Mouse (Mus musculus) forebrain, embryonic 11.5 days (tissue): ENCODE results near the gene Apc2. TPM values are rescaled to one million over a fixed set of nuclear protein-coding genes. Genes with fewer than 3 reads are reported as not detected.

Source experiments
- ATAC-seq: fragments of 200-750 bp; cut with Nextera tagmentation; replicated peaks from 2 replicates; pipeline ENCODE4 v1.8.0; 2017; ENCODE audit warnings: moderate TSS enrichment; ENCODE audit not compliant: low FRiP score
- DNase-seq: peaks from one replicate; pipeline ENCODE4 v3.0.0-alpha.2; 2017; ENCODE audit warnings: low spot score
- H3K27ac ChIP-seq: fragments of 300-500 bp; sonication (generic); 2 replicates; pipeline ENCODE4 v1.5.1; 2014; ENCODE audit warnings: low read depth, low read length
- H3K27me3 ChIP-seq: fragments of 300-500 bp; sonication (generic); 2 replicates; pipeline ENCODE4 v1.6.1; 2014; ENCODE audit warnings: mild to moderate bottlenecking, low read length, mixed read lengths; ENCODE audit not compliant: control insufficient read depth, insufficient read depth
- H3K36me3 ChIP-seq: fragments of 300-500 bp; sonication (generic); 2 replicates; pipeline ENCODE4 v1.6.1; 2014; ENCODE audit warnings: mild to moderate bottlenecking, low read length, moderate library complexity, mixed read lengths; ENCODE audit not compliant: control insufficient read depth, insufficient read depth
- H3K4me1 ChIP-seq: fragments of 300-500 bp; sonication (generic); replicated peaks from 2 replicates; pipeline ENCODE4 v1.6.1; 2014; ENCODE audit warnings: low read length, mixed read lengths; ENCODE audit not compliant: control insufficient read depth, insufficient read depth
- H3K4me2 ChIP-seq: fragments of 300-500 bp; sonication (generic); 2 replicates; pipeline ENCODE4 v1.6.1; 2014; ENCODE audit warnings: low read depth, mild to moderate bottlenecking, low read length, moderate library complexity, mixed read lengths; ENCODE audit not compliant: severe bottlenecking
- H3K4me3 ChIP-seq: fragments of 300-500 bp; sonication (generic); 2 replicates; pipeline ENCODE4 v1.5.1; 2014; ENCODE audit warnings: low read depth, low read length
- H3K9ac ChIP-seq: fragments of 300-500 bp; sonication (generic); 2 replicates; pipeline ENCODE4 v1.6.1; 2014; ENCODE audit warnings: low read length
- H3K9me3 ChIP-seq: fragments of 300-500 bp; sonication (generic); 2 replicates; pipeline ENCODE4 v1.6.1; 2016; ENCODE audit warnings: low read length, mixed read lengths; ENCODE audit not compliant: control insufficient read depth
- WGBS: fragments of 180-500 bp; shearing (Covaris S2); extraction: QIAGEN DNeasy Blood & Tissue Kit; methylation state at CpG from one replicate; pipeline ENCODE4 v1.1.7; 2014; 5-methylcytosine and 5-hydroxymethylcytosine counted together
- polyA plus RNA-seq: library from polyadenylated mRNA; unstranded; fragments of >200 nt; fragmentation: Nextera tagmentation; extraction: Ambion mirVana; gene quantifications from 2 replicates; pipeline ENCODE4 v1.2.1, GENCODE M21; 2014

The Apc2 gene
- polyA plus RNA-seq, 1 experiment from 2014 or later, result 77.7 TPM

DNA sequence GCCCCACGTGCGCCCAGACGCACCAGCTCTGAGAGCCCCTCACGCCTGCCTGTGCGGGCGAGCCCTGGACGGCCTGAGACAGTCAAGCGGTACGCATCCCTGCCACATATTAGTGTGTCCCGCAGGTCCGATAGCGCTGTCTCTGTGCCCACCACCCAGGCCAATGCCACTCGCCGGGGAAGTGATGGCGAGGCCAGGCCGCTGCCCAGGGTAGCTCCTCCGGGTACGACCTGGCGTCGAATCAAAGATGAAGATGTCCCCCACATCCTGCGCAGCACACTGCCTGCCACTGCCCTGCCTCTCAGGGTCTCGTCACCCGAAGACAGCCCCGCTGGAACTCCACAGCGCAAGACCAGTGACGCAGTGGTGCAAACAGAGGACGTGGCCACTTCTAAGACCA is 19.5 kb downstream of the Apc2 start:
- Histone ChIP-seq H3K27ac (no peak overlapping the region), H3K27me3 (peaks cover 16% of the 10 kb centered on the region), H3K4me3 (no peak overlapping the region), H3K9me3 (no peaks in the 10 kb centered on the region), H3K36me3 (peaks cover 3% of the 10 kb centered on the region; the same call in 1 of the 2 replicates), H3K4me2 (no peak overlapping the region), H3K4me1 (peaks cover 17% of the 10 kb centered on the region), H3K9ac (no peak overlapping the region)
- DNase-seq (peak; percentile 68), ATAC-seq (no peak)
- WGBS, result 53% methylated on average over 27 of the region's 27 CpGs

GRCm38 (mm10) chr10:80316359-80316781 is 20.6 kb downstream of the Apc2 start:
- no peak overlapping the region; the same call in 1 of the 2 replicates for H3K9ac ChIP-seq
- ATAC-seq, result peak; percentile 19; the same call in 1 of the 2 replicates
- peaks cover 17% of the 10 kb centered on the region for H3K4me1 ChIP-seq
- H3K9me3 ChIP-seq, result no peaks in the 10 kb centered on the region
- 40% methylated on average over 11 of the region's 11 CpGs for WGBS
- H3K4me3 ChIP-seq, result no peak overlapping the region
- peak; percentile 61 for DNase-seq
- peaks cover 3% of the 10 kb centered on the region; the same call in 1 of the 2 replicates for H3K36me3 ChIP-seq
- H3K27ac ChIP-seq, result no peak overlapping the region
- H3K27me3 ChIP-seq, result peaks cover 16% of the 10 kb centered on the region
- no peak overlapping the region for H3K4me2 ChIP-seq

DNA sequence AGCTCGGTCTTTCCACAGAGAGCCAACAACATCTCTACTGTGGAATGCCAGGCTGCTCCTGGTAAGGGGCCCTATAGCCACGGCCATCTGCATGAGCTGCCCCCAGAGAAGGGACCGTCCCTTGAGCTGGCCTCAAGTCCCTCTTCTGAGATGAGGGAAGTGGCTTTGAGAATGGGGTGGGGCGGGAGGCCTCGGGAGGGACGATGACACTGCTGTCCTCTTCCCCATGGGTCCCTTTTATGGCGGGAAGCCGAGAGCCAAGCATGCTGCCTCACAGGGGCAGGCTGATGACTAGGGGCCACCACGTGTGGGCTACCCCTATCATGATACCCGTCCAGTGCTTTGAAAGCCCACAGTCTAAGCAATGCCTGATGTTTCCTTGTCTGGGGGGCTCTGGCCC is 21.2 kb downstream of the Apc2 start:
- no peak for ATAC-seq
- 66% methylated on average over 10 of the region's 10 CpGs for WGBS
- Histone ChIP-seq H3K9me3 (no peaks in the 10 kb centered on the region), H3K27me3 (peaks cover 16% of the 10 kb centered on the region), H3K27ac (no peak overlapping the region), H3K4me2 (no peak overlapping the region), H3K36me3 (no peaks in the 10 kb centered on the region; the same call in 1 of the 2 replicates), H3K9ac (no peak overlapping the region), H3K4me3 (no peak overlapping the region), H3K4me1 (peaks cover 17% of the 10 kb centered on the region)
- DNase-seq, result no peak

DNA sequence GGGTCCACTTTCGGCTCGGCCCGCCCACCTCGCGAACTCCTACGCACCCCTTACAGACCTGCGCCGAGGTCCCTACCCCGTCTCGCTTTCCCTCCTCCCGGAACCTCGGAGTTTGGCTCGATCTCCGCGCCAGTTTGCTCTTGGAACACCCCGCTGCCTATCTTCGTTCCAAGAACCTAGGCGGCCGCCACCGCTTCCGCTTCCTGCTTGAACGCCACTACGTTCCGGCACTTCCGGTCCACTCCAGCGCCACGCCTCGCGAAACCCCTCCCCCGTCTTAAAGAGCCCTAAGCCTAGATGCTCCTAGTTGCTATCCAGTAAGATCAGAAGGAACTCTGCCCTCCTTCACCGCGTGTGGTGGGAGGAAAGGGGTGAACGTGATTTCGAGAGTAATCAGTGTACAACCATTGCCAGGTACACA is 24.6 kb downstream of the Apc2 start, which contains the start of gene 2310011J03Rik:
TSS of gene 2310011J03Rik (minus strand) at position 198 of the 421 bp plus-strand sequence.
- ATAC-seq (peak; percentile 62), DNase-seq (peak; percentile 93)
- Histone ChIP-seq H3K36me3 (no peaks in the 10 kb centered on the region; the same call in 1 of the 2 replicates), H3K4me1 (peaks cover 23% of the 10 kb centered on the region), H3K27ac (0 out of 2 replicates have a peak within 1 kb of the TSS, but pooled peaks have one; percentile 25), H3K4me3 (peak within 1 kb of the TSS; percentile 88), H3K9me3 (no peaks in the 10 kb centered on the region), H3K9ac (peak within 1 kb of the TSS; percentile 75), H3K4me2 (peak within 1 kb of the TSS; percentile 86), H3K27me3 (peaks cover 4% of the 10 kb centered on the region)
- WGBS, result under 1% methylated on average over 34 of the region's 34 CpGs

DNA sequence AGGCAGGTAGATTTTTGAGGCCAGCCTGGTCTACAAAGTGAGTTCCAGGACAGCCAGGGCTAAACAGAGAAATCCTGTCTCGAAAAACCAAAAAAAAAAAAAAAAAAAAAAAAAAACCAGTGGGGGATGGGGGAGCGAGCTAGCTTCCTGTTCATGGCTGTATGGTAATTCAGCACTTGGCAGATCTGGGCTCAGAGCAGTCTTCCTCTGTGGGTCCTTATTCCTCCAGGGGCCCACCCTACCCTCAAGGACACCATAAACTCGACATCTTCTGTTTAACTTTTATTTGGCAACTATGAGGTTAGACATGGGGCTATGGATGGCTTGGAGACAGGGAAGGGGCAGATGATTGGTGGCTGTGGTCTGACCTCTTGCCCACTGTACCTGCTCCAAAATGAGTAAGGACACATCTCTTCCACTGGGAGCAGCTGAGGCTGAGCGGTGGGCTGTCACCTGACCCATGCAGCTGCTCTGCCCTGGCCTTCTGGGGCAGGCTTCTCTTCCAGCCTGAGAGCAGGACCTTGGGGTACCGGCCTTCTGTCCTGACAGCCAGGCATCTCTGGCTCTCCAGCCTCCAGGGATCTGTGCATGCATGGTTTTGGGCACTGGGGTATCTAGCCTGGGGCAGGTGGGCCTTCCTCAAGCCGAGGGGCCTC is 25.4 kb downstream of the Apc2 start:
- H3K9ac ChIP-seq, result no peak overlapping the region
- no peak for ATAC-seq
- no peaks in the 10 kb centered on the region; the same call in 1 of the 2 replicates for H3K27me3 ChIP-seq
- WGBS, result 80% methylated on average over 6 of the region's 6 CpGs
- no peak for DNase-seq
- H3K4me2 ChIP-seq, result no peak overlapping the region
- H3K27ac ChIP-seq, result no peak overlapping the region
- no peaks in the 10 kb centered on the region for H3K9me3 ChIP-seq
- H3K4me3 ChIP-seq, result no peak overlapping the region
- H3K4me1 ChIP-seq, result peaks cover 18% of the 10 kb centered on the region
- no peaks in the 10 kb centered on the region; the same call in 1 of the 2 replicates for H3K36me3 ChIP-seq

DNA sequence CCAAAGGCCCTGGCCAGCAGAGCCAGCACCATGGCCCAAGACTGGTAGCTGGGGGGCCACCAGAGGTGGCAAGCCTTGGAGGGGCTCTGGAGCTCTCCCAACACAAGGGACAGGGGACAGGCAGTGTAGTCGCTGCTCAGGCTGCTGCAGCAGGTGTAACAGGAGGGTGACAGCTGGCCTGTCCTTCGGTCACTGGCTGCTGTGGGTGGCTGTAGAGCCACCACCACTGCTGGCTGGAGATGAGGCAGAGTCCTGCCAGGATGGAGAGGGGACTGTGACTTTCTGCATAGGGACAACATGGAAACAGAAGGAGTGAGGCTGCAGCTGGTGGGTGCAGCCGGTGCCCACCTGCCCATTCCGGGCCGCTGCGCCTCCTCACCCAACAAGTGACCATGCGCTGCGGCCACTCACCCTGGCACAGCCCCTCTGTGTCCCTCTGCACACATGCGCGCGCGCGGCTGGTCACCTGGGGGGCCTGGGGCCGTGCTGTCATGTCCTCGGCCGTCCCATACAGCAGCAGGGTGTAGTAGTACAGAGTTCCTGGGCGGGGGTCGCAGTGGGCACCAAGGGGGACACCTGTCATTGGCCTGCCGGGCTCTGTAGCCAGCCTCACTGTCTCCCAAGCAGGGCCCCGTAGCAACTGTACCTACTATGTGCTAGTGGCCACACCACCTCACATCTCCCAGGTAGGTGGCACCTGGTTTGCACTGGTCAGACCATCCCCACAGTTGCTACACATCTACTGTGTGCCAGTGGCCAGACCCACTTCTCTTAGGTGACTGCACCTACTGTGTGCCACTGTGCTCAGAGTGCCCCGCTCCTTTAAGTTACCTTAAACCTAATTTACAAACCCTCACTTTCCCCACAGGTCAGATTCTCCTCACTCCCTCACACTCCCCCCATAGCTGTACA is 26.1 kb downstream of the Apc2 start:
- no peaks in the 10 kb centered on the region; the same call in 1 of the 2 replicates for H3K27me3 ChIP-seq
- ATAC-seq, result no peak
- H3K4me3 ChIP-seq, result peak overlapping the region; percentile 44
- no peak overlapping the region for H3K27ac ChIP-seq
- no peak overlapping the region for H3K9ac ChIP-seq
- H3K4me1 ChIP-seq, result peaks cover 18% of the 10 kb centered on the region; the same call in 1 of the 2 replicates
- peak overlapping the region; percentile 8; the same call in 1 of the 2 replicates for H3K4me2 ChIP-seq
- no peaks in the 10 kb centered on the region; the same call in 1 of the 2 replicates for H3K36me3 ChIP-seq
- no peaks in the 10 kb centered on the region for H3K9me3 ChIP-seq
- DNase-seq, result peak; percentile 60
- WGBS, result 93% methylated on average over 21 of the region's 21 CpGs

- Histone ChIP-seq H3K9me3 (no peaks in the 10 kb centered on the region), H3K4me1 (peaks cover 18% of the 10 kb centered on the region; the same call in 1 of the 2 replicates), H3K36me3 (no peaks in the 10 kb centered on the region; the same call in 1 of the 2 replicates), H3K27me3 (no peaks in the 10 kb centered on the region; the same call in 1 of the 2 replicates), H3K4me3 (peak overlapping the region; percentile 44), H3K9ac (peak overlapping the region; percentile 51), H3K4me2 (peak overlapping the region; percentile 74), H3K27ac (no peak overlapping the region)
- WGBS, result 7% methylated on average over 28 of the region's 28 CpGs
- DNase-seq, result peak; percentile 76
- ATAC-seq, result no peak
Observed at GRCm38 (mm10) chr10:80322811-80323211, 27.0 kb downstream of the Apc2 start.
